Mouse (Mus musculus) liver, adult 2 months (tissue): ENCODE measurements at regions not wholly inside any gene's neighbourhood (a gene's known extent, or its start where the extent isn't known, plus 50 kb on each side); places are given as distances from the start of the nearest gene placed in this dataset.

Experiments used
- CTCF ChIP-seq: fragments of 200-500 bp; IDR thresholded peaks from 2 replicates; pipeline ENCODE4 v1.5.1; 2011; ENCODE audit warnings: low read depth, low read length, control low read depth
- POLR2A ChIP-seq: fragments of 200-500 bp; IDR thresholded peaks from 2 replicates; pipeline ENCODE4 v1.6.1; 2011; ENCODE audit warnings: low read length, control low read depth; ENCODE audit not compliant: insufficient read depth; ENCODE audit errors: extremely low read depth

- TF ChIP-seq CTCF (no peak), POLR2A (no peak)
Observed at GRCm38 (mm10) chr16:24157753-24158152, 169.1 kb upstream of the Bcl6 start.
